Mouse (Mus musculus) embryo, embryonic 11.5 days (tissue): ENCODE data around the gene Pkig.
A peak's percentile ranks its signal among the peaks of the same experiment; 100 is the strongest.
"Not testable (repeated sequence)": the region's sequence is repeated elsewhere in the genome, so short reads cannot be mapped to it uniquely, and the experiment has no call there.

Experiments used
- DNase-seq: peaks from one replicate; pipeline ENCODE4 v3.0.0-alpha.2; 2012; ENCODE audit warnings: low read depth, low spot score

Gene Pkig

DNA sequence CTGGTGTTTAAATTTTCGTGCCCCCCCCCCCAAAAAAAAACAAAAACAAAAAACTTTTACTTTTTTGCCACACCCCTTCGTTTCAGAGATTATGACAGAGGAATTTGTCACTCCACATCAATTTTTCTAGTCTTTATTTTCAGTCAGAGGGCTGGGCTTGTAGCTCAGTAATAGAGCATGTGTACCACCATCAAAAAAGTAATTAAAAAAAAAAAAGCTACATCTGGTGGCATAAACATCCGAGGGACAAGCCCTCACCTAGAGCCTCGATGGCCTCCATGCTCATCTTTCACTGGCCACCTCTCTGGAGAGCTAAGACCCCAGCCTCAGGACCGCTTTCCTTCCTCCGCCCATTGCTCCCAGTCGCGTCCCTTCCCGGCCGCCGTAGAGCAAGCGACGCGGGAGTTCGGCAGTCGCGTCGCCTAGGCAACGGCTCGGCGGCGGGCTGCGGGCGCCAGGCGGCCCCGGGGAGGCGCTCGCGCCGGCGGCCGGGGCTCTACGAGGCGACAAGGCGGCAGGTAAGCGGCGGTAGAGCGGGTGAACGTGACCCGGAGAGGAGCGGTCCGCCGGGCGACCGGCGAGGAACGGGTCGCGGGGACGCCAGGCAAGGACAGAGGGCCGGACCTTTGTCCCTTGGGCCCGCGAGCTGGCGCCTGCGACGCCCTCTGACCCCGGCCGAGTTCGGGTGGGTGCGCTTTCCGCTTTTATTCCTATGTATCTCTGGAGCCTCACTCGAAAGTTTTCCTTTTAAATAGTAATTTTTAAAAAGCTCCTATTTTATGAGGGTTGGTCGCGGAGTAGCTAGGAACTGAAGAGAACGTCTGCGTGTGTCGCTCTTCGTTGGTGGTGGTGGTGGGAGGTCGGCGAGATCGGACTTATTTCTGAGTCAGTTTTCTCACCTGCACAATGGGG lies at the start of gene Pkig:
Gene Pkig (plus strand): TSS at position 412 of the 912 bp plus-strand sequence.
- DNase-seq: peak; percentile 77

DNA sequence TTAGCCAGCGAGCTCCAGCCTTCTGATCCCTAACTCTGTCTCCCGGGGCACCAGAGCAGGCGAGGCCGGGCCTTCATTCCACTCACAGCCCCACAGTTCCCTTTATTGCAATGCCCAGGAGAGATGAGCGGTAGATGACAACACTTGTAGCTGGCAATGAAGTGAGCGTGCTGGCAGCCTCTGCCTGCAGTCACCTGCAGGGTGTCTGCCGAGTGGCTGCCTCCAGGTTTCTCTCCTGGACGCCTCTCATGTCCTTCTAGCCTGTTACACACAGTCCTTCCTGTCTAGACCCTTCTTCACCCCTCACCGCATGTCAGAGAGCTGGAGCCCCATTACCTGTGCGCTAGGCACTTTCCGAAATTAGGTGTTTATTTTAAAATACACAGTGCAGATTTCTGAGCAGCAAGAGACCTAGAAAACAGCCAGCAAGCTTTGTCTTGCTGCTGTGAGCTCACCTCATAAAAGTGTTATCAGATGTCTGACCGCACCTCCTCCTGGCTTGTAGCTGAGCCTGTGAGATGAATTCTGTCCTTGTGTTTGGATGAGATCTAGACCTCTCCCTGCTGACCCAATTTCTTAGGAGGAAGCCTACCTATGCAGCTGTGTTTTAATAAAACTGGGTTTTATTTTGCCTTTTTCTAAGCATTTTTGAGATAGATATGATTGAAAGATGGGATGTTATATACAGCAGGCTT lies 48.8 kb upstream of the Pkig start:
- DNase-seq: no peak

DNA sequence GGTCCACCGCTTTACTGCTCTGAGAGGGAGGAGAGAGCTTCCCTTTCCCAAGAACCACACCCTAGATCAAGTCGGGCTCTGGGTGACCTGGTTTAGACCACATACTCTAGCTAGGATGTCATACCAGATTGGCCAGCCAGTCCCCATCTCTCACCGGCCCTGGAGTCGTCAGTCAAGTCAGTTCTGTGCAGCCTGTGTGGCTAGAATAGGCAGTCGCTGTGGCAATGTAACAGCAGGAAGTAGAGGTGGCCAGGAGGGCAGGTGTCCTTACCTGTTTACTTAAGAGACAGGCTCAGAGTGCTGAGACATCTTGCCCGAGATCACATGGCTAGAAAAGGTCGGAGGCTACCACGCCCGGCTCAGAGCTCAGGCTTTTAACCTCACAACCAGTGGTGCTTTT lies 47.0 kb upstream of the Pkig start:
- no peak for DNase-seq

DNA sequence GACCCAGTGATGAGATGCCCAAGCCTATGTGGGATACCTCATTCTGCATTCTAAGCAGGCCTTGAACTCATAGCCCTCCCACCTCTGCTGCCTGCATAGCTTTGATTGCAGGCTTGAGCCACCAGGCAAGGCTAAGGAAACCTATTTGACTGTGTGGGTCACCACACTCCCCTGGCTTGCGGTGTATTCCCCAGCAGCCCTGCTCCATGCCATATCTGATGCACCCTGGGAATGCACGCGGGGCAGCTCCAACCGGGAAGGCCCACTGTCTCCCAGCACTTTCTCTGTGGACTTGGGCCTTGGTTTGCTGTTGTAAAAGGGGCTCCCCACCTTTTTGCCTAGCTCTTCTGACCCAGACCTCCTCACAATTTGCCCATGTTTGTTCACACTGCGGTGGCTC lies 45.0 kb upstream of the Pkig start:
- no peak for DNase-seq

DNA sequence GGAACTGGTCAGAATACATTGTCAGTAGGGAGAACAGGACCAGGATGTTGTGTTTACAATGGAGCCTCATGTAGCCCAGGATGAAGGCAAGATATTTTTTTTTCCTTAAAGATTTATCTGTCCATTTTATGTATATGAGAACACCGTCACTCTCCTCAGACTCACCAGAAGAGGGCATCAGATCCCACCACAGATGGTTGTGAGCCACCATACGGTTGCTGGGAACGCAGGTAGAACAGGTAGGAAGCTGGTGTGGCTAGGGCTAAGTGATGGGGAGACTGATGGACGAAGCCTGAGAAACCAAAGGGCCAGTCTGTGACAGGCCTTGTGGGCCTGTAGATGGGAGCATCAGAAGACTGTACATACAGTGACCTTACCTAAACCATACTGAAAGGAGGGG lies 44.2 kb upstream of the Pkig start:
- no peak for DNase-seq

DNA sequence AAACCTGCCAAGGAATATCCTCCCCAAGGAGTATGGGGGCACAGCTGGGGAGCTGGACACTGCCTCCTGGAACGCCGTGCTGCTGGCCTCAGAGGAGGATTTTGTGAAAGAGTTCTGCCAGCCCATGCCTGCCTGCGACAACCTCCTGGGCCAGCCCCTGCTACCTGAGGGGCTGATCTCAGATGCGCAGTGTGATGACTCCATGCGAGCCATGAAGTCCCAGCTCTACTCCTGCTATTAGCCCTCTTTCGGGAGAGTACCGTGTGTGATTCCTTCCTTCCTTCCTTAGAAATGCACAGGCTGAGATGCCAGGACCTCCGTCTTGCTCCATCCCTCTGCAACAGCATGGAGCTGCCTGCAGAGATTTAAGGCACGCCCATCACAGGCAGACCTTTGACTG lies 42.8 kb upstream of the Pkig start:
- DNase-seq: no peak

DNA sequence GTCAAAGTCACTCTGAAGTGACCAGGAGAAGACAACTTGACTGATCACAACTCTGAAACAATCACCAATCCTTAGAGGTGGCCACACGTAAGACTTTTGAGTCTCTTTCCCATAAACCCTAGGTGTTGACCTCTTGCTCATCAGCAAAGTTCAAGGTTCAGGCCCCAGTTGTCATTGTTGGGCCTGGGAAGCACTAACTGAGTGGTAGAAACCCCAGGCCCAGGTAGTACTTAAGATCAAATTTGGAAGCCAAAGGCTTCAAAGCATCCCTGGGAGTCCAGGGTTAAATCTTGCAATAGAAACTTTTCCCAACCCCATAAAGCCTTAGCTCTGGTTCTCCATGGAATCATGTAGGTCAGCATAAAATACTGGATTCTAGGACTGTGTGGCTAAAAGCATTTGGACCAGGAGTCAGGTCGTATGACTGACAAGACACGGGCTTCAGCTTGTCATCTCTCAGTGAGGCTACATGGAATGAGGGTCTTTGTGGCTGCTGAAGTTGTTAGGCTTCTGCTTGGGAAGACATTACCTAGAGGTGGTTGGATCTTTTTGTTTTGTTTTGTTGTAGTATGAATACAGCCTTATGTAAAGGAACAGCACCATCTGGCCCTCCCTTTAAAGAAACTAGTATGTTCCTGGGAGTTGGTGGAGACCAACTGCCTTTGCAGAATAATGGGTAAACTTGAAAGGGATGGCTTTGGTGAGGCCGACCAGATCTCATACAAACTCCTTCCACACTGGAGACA lies 42.1 kb upstream of the Pkig start:
- DNase-seq: no peak

DNA sequence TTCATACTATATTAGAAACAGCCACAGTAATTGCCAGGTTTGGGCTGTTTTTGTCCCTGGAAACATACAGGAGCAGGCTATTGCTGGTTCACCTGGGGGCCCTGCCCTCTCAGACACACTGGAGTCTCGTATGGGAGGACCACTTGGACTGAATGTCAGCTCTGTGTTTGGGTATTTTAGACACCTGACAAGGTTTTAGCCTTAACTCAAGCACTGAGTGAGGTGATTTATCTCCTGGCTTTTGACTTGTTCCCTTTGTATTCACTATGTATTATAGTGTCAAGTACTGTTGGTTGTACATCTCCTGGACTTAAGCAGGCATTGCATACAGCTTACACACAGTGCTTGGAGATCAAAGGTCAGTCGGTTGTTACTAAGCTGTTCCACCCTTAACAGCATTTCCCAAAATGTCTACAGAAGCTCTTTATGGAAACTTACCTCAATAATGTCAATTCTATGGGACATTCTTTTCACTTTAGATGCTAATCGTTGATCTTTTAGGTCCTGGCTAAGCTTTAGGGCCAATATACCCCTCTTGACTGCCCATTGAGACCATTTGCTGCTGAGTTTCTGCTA lies 41.4 kb upstream of the Pkig start:
- no peak for DNase-seq

DNA sequence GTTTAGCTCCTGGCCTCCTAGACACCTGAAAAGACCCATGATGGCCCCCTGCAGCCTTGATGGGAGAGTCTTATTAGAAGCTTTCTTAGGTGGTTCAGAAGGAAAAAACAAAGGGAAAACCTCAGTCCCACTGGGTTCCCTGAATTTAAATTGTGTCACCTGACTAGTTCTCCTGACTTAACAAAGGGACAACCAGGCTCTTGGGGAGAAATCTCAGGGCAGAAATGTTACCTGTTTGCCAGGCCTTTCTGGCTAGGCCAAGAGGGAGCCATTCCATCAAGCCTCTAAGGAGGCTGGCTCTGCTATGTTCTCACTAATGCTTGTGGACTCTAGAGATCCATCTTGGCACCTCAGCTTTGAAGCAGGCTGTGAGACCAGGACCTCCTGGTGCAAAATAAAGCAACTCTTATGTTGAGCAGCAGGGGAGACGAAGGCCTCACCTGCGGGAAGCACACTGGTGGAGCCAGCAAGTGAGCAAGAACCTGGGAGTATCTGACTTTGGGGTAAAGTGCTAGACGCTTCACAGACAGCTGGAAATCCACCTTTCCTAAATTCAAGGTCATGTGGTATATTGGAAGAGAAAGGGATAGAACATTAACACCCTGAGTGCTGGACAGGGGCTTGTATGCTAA lies 40.8 kb upstream of the Pkig start:
- DNase-seq: no peak

DNA sequence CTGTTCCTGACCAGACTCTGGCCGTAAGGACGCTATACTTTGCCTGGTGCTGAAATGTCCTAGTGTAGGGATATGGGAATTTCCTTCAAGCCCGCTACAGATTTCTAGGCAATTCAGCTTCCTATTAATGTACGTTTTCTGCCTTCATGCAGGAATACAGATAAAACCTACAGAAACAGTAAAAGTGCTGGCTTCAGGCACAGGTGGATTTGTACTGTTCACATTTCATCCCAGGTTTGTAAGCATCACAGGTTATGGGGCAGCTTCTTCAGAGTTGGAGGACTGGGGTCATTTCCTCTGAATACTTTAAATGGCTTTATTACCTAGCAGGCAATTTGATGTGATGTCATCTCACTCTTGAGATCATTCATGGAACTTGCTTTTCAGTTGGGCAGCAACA lies 40.3 kb upstream of the Pkig start:
- DNase-seq: no peak

DNA sequence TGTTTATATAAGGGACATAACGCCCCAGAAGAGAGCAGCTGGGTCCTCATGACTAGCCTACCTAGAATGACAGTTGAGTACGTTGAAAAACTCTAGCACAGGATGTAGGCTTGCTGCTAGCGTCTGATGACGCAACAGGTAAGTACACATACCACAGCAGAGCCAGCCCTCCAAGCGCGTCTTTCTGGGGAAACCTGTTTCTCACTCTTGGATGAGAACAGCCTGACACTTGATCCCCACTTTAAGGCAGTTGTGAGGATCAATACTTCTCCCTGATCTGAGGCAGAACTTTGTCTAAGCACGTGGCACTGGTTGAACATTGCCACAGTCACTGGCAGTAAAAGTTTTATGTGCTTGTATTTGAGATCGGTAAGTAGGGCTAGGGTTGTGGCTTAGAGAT lies 37.7 kb upstream of the Pkig start:
- DNase-seq: no peak

DNA sequence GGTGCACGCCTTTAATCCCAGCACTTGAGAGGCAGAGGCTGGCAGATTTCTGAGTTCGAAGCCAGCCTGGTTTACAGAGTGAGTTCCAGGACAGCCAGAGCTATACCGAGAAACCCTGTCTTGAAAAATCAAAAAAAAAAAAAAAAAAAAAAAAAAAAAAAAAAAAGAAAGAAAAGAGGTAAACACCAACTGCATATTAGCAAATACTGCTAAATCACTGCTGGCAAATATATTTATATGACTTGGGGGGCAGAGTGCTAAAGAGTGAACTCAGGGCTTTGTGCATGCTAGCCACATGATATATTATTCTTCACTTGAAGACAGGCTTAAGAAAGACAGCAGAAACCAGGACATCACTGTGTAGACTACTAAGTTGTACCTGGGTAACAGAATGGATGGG lies 36.8 kb upstream of the Pkig start:
- not testable (repeated sequence) for DNase-seq

DNA sequence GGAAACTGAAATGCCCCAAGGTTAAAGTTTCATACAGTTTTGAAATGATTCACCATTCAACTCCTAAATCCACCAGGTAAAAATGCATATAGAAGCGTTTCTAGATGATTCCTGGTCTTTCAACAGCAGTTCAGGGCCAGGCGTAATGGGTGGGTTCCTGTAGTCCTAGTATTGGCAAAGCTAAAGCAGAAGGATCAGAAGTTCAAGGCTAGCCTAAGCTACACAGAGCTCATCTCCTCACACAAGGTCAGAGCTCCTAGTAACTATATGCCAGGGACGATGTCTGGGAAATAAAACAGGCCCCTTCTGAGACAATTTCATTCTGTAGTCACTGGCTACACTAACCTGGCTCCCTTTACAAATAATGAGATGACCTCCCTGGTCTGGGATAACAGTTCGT lies 27.0 kb upstream of the Pkig start:
- DNase-seq: no peak

DNA sequence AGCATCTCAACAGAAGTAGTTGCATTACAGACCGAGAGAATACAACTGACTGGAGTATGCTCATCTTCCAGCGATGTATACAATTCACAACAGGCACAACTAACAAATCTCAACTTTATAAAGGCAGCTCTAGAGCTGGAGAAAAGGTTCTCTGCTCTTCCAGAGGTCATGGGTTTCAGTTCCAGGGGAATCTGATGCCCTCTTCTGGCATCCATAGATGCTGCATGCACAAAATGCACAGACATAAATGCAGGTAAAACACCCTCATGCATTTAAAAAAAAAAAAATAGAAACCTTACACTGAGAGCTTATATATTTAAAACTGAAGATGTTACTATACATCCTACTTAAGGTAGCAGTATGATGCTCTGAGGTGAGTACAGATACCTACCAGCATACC lies 26.5 kb upstream of the Pkig start:
- no peak for DNase-seq

DNA sequence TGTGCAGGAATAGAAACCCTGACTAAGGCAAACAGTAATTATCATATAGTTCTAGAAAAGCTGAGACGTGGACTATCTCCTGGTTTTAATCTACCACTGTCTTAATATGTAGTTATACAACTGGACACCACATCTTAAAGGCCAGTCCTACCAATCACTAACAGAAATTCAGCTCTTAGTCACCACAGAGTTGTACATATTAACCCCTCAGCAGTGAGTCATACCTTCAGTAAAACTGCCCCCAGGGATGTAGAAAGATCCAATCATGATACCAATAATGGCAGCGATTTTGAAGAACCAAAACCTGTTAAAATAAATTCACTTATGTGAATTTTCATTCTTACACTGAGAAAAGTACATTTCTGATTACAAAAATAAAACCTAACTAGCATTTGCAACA lies 24.0 kb upstream of the Pkig start:
- DNase-seq: no peak

DNA sequence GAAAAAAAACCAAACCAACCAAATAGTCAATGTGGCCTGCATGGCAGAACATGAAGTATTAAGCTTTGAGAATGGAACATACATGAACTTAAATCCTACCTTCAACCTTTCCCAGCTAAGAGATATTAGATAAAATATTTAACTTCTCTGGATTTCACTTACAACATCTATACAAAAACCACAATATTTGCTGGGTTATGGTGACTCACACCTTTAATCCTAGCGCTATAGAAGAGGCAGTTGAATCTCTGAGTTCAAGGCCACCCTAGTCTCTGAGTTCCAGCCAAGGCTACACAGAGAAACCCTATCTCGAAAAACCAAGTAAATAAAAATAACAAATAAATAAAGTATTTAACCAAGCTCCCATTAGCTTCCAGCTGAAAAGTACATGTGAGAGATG lies 22.1 kb upstream of the Pkig start:
- DNase-seq: no peak

DNA sequence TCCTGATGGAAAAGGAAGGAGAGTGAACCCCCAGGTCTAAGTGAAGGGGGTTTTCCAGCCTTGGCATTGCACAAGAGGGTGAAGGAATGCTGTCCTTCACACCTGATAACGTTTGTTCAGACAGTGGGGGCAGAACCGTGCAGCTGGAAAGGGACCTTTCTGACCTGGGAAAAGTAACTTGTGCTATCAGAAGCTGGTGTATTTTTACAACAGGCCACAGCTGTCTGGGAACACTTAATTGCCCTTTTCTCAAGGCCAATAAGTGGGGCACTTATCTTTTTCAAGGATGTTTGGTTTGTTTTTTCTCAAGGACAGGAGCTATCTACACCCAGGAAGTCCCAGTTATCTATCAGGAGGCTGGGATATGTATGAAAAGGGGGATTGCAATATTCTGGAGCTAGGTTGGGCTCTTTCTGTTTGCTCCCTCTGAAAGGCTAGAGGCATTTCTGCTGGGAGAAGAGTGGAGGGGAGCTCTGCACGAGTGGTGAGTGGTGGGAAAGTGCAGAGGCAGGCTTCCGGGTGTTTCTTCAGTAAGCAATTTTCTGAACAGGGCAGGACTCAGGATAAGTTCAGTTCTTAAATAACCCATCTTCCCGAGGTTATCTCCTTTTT lies 20.4 kb upstream of the Pkig start:
- DNase-seq: no peak

DNA sequence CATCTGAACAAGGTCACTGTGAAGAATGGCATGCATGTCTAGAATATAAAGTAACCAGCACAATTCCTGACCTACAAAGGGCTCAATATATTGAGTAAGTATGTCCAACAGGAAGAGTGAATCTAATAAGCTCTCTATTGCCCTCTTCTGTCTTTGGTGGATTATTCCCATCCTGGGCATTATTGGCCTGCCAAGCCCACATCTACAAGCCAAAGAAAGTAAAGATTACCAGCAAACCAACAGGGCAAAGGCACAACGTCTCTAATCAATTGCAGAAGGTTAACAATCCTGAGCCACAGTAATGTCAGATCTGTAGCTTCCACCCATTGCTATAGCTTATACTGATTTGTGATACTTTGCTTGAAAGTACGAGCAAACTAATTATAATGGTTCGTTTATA lies 17.7 kb upstream of the Pkig start:
- no peak for DNase-seq

DNA sequence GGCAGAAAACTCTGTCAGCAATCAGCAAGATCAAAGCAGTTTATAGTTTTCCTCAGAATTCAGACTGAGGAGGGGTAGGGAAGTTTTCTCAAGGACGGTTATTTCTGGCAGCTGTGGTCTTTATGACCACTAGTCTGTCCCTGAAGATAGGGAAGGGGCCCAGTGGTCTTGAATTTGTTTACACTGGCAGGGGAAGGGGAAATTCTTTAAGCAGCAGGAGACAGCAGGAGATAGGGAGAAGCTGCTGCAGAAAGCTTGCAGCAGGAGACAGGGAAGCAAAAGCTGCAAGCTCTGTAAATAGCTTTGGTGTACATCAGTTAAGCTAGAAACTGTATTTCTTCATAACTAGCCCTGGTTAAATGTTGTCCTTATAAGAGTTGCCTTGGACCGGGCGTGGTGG lies 16.5 kb upstream of the Pkig start:
- no peak for DNase-seq

DNA sequence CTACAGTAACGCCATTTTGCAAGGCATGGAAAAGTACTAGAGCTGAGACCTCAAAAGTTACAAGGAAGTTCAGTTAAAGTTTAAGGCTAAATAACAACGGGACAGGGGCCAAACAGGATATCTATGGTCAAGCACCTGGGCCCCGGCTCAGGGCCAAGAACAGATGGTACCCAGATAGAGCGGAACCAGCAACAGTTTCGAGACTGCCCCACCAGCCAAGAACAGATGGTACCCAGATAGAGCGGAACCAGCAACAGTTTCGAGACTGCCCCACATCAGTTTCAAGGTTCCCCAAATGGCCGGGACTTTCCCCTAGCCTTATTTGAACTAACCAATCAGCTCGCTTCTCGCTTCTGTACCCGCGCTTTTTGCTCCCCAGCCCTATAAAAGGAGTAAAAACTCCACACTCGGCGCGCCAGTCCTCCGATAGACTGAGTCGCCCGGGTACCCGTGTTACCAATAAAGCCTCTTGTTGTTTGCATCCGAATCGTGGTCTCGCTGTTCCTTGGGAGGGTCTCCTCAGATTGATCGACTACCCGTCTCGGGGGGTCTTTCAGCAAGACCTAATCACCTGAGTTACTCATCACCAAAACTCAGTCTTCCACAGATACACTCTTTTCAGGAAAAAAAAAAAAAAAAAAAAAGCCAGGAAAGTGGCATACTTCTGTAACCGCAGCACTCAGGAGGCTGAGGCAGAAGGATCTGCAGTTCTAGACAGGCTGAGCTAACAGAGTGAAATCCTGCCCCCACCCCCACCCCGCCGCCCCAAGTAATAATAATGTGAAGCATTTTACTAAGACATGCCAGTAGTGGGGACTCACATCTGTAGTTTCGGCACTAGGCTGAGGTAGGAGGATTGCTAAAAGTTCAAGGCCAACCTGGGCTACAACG lies 15.3 kb upstream of the Pkig start:
- DNase-seq: no peak
